Mouse (Mus musculus) cerebellum, adult 9-11 months (tissue): Measurements from ENCODE around the gene Irak3.
"Not testable (repeated sequence)": the region's sequence is repeated elsewhere in the genome, so short reads cannot be mapped to it uniquely, and the experiment has no call there.

Experiments used
- DNase-seq: peaks from one replicate; pipeline ENCODE4 v3.0.0; 2022

The Irak3 gene

DNA sequence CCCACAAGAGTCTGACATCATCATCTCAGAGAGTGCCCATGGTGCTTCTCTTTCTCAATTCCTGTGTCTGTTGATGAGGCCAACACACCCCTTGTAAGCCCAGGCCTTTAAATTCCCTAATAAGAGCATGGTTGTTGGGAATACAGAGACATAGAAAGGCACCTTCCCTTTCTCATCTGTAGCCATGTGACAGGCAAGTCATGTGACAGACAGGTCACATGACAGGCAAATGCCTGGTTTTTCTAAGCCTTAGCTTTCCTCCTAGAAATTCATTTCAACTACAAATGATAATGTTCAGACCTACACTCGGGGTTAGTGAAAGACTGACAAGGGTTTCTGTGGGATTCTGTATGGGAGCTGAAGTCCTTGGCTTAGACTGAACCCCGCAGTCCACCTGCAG, 48.0 kb downstream of the Irak3 start:
- no peak for DNase-seq

DNA sequence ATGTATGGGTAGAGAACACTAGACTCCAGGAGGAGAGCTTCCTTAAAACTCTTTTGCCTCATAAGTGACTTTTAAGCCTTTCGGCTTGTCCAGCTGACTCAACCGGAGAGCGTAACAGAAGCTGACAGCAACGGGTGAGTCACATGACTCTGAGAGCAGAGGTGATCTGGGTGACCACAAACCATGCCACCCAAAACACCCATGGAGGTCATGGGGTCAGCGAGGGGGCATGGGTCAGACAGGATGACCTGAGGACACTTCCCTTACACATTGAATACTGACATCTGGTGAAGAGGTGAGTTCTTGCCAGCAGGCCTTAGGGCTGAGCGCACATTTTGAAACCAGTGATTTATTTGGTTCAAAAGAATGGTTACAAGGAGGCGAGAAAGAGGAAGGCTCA, 50.3 kb downstream of the Irak3 start:
- no peak for DNase-seq

DNA sequence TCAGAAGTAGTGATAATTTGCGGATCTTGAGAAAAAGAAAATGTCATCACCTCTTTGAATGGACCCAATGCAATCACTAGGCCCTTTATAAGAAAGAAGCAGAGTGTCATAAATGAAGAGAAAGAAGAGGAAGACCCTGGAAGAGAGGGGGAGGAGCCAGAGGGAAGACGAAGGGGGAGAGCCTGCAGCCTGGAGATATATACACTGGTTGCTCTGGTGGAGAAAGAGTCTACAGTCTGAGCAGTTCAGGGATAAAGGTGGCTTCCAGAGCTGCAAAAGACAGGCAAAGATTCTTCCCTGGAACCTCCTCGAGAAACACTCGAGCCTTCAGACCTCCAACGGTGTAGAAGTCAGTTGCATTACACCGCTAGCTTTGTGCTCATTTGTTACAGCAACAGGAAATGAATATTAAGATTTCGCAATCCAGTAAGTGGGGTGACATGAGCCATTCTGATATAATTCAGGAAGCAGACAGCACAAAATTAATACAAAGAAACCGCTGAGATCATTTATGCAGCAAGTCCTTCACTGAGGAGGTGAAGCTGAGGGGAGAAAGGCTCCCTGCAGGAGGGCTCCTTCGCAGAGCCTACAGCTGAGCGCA, 60.9 kb downstream of the Irak3 start:
- DNase-seq: no peak

DNA sequence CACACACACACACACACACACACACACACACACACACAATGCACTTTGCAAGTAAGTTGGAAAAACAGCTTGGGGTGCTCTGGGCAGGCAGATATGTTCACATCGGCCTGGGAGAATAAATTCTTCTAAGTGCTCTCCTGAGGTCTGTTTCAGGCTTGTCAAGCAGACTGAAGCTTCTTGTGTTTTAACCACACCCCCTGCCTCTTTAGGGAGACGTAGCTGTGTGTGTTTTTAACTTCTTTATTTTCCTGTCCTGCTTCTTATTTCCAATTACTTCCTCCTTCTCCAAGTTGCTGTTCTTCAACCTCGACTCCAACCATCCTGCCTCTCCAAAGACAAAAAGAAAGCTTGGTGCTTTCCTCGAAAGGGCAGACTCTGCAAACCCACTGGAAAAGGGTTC, 61.7 kb downstream of the Irak3 start:
- DNase-seq: no peak

DNA sequence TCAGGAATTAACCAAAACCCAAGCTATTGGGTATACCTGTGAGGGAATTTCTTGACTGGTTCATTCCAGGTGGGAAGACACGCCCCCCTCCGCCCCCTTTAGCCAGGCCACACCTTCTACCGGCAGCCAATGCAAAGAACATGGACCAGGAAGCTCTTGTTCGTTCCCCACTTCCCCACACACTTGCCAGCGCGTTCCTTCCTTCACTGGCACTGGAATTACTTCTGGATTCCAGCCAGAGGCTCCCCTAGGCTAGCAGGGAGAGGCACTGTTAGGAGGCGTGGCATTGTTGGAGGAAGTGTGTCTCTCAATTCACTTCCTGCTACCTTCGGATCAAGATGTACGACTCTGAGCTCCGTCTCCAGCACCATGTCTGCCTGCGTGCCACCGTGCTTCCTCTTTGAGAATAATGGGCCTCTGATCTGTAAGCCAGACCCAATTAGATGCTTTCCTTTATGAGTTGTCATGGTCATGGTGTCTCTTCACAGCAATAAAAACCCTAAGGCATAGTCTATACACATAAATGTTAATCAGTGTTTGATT, 65.8 kb downstream of the Irak3 start:
- no peak for DNase-seq

DNA sequence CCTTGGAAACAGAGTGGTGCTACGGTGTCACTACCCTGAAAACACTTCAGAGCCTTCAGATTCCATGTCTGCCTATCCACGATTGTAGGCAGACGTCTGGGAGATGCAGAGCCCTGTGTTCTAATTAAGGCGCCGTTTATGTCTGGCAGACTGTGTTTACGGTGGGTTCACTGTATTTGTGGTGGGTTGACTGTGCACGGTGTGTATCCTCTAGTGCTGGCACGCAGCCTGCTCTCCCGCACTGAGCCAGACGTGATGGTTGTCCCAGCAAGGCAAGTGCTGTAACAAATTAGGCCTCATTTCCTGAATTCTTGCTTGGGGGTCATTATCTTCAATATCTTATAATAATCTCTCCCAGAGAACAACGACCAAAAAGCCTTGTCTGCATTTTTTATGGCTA, 68.2 kb downstream of the Irak3 start:
- DNase-seq: no peak

DNA sequence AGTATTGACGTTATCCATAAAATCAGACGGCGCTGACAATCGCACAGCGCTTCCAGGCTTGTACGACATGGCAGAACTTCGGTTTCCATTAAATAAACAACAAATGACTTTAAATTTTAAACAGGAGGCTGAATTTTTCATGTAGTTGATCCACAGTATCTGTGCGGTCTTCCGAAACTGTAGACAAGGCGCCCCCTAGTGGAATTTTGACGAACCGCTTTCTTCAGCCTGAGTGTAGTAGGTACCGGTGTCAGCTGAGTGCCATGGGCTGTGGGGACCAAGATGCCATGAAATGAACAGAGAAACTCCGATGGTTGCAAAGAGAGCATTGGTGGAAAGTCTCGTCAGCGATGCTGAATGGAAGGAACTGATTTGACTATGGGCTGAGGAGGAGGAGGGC, 71.3 kb downstream of the Irak3 start:
- no peak for DNase-seq

DNA sequence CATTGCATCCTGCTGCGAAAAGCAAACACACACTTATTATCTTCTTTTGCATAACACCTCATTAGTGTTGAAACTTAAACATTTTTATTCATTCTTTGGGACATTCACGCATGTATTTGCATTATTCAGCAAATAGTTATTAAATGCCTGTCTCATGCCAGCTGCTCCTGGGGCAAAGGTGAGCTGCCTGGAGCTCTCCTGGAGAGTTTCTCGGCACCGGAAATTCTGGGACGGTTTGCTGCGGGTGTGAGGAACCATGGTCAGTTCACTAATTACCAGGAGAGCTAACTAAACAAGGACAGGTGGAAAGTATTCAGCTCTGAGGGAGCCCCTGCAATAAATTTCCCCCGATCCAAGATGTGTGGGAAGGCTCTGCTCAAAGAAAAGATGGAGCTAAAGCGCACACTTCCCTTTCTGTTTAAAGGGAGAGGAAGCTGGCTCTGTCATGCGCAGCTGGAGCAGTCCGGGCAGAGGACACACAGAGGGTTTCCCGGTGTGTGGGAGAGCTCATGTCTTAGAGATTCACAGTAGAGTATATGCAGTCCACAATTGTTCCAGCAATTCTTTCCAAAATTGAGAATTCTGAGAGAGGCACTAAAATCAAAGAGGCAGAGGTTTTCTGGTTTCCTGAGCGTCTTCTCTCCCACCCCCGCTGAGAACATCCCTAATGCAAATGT, 73.2 kb downstream of the Irak3 start:
- no peak for DNase-seq

DNA sequence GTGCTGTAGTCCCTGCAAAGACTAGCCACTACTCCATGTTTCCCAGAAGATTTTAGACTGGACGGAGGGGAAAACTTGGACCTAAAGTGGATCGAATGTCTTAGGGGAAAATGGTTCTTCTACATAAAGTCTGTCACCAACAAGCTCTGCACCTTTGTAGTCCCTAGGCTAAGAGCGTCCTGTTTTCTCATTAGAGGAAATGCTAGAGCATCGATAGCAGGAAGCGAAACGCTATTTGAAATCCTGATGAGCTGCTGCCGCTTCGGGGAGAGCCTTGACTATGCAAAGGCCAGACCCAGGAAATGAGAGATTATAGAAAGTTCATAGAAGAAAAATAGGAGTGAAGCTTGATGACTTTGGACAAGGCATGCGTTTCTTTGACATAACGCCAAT, 76.5 kb downstream of the Irak3 start:
- no peak for DNase-seq

DNA sequence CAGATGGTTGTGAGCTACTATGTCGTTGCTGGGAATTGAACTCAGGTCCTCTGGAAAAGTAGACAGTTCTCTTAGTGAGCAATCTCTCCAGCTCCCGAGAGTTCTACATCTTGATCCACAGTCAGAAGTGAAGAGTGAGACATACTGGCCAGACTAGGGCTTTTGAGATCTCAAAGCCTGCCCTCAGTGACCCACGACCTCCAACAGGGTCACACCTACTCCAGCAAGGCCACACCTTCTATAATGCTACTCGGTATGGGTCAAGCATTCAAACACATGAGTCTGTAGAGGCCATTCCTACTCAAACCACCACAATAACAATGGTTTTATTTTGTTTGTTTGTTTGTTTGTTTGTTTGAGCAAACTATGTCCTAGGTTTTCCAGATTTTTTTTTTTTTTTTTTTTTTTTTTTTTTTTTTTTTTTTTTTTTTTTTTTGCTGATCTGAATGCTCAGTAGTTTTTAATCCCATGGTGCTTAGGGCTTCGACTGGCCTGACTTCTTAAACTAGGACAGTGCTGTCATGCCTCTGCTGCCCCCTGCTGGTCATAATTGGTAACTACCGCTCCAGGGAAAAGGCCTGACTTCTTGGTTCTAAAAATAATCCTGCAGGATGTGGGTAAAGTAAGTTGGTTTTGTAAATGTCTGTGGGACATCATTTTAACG, 77.0 kb downstream of the Irak3 start:
- DNase-seq: peak; percentile 60

DNA sequence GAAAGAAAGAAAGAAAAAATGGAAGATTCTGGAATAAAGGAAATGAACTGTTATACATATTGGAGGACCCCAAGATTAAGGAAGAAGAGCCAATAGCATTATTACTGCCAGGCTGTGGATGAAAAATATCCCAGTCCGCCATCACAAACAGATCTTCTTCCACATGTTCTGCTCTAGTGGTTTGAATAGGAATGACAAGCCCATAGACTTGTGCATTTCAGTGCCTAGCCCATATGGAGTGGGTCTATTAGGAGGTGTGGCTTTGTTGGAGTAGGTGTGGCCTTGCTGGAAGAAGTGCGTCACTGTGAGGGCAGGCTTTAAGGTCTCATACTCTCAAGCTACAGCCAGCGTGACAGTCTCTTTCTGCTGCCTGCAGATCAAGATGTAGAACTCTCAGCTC, 78.2 kb downstream of the Irak3 start:
- DNase-seq: no peak

DNA sequence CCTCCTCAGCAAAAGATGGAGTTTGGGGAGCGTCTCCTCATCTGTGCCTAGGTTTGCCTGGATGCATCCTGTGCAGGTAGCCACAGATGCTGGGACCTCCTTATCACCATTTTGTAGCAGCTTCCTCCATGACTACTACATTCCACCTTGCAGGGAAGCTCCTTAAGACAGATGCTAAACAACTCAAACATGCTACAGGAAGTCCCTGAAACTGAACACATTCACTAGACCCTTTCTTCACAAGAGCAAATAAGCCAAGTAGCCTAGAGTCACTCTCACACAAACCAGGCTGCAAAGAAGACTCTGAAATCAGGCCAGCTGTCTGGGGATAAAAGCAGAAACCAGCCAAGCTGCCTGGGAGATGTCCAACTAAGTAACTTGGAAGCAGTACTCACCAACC, 86.7 kb downstream of the Irak3 start:
- DNase-seq: no peak

DNA sequence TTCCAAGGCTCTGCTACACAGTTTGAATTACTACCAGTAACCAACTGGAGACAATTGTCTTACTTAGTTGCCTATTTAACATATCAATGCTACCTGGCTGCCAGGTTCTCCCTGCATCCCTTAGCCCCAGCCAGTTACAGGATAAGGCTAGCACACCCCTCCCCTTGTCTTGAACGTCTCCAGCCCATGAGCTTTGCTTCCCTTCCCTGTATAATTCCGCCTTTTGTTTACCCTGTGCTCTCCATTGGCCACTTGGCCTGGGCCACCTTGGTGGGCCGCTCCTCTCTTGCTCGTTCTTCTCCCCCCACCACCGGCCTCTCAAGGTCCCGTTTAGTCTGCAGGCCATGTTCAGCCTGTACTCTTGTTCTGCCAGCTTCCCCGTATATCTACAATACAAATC, 87.4 kb downstream of the Irak3 start:
- DNase-seq: no peak

DNA sequence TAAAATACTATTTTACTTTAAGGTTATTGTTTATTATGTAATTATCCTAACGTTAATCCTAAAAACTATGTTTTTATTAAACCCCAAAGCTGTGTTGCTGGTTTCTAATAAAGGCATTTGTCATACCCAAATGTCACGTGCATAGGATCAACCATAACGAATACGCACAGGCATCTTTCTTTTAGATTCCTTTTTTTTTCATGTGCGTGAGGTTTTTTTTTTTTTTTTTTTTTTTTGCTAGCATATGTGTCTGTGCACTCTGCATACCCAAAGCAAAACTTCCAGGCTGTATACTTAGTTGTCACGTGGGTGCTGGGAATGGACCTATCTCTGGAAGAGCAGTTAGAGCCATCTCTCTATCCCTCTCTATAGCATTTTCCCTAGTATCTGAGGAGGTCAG, 88.0 kb downstream of the Irak3 start:
- no peak for DNase-seq

DNA sequence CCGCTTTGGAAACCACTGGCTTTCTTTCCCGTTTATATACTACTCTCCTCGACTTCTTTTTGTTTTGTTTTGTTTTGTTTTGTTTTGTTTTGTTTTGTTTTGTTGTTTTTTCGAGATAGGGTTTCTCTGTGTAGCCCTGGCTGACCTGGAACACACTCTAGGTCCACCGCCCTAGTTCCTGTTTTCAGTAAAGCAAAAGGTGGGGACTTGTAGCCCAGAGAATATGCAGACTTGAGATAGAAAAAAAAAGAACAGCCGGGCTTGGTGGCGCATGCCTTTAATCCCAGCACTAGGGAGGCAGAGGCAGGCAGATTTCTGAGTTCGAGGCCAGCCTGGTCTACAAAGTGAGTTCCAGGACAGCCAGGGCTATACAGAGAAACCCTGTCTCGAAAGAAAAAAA, 88.4 kb downstream of the Irak3 start:
- not testable (repeated sequence) for DNase-seq

DNA sequence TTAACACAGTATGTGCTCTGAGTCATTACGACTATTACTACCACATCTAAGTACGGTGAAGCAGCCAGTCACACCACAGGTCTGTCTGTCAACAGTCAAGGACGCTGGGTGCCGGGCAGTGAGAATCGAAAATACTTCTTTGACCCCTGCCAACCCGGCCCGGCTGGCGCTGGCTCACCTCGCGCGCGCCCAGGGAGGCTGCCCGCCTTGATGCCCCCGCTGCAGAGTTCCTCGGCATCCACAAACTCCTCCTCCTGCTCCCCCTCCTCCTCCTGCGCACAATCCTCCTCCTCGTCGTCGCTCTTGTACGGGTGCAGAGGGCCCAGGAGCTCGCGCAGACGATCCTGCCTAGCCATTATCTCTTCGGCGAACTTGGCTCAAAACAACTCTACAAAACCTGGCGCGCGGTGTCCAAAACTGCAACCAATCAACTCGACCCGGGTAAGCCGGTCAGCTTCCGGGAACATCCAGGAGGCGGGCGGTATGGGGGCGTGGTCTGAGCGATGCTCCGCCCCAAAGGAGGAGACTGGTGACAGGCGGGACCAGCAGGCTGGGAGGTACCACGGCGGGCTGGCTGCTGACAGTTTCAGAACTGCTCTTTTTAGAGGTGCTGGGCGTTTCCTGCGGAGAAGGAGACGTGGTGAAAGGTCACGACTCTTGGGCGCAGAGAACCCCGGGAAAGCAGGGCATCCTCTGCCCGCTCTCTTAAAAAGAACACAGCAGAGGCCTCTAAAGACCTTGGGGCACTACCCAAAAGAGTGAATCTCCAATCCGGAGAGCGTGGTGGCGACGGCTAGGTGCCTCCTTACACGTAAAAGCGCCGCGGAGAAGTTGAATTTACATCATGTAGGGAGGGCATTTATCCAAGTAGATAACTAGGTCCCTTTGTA, 89.2 kb downstream of the Irak3 start, which contains the start of gene Helb:
Gene Helb (minus strand): TSS at position 481 of the 890 bp plus-strand sequence.
- peak; percentile 95 for DNase-seq

DNA sequence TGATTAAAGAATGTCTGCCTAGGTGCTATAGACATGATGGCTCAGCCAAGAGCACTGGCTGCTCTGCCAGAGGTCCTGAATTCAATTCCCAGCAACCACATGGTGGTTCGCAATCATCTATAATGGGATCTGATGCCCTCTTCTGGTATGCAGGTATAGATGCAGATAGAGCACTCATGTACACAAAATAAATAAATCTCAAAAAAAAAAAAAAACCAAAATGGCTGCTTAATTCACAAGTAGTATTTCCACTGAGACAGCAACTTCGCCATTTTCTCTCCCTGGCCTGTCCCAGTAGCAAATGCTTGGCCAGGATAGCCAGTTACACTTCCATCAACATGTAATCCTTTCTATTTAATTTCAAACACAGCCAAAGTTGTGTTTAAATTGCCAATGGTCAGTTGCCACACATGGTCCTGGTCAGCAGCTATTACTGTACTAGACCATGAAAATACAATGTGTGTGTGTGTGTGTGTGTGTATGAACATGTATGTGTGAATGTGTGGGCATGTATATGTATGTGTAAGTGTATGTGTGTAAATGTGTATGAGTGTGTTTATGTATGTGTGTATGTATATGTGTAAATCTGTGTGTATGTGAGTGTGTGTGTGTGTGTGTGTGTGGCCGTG, 90.1 kb downstream of the Irak3 start:
- no peak for DNase-seq

DNA sequence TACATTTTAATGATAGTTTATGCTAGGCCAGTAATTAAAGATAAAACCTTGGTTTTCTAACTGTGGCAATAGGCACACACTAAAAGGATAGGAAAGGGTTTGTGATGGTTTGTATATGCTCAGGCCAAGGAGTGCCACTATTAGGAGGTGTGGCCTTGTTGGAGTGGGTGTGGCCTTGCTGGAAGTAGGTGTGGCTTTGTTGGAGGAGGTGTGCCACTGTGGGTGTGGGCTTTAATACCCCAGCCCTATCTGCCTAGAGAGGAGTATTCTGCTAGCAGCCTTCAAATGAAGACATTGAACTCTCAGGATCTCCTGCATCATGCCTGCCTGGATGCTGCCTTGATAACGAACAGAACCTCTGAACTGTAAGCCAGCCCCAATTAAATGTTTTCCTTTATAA, 101.1 kb downstream of the Irak3 start:
- no peak for DNase-seq

DNA sequence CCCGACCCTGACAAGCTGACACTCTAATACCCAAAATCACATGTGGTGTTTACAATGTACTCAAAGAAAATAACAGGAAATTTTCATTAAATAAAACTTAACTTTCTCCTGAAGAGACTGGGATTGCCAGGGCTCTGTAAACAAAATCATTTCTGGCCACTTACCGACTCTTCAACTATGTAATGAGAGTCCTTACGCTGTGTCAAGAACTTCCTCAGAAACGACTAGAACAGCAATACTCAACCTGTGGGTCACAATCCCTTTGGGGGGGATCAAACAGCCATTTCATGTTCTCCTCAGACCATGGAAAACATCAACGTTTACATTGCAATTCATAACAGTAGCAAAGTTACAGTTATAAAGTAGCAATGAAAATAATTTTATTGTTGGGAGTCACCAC, 104.4 kb downstream of the Irak3 start:
- DNase-seq: no peak

DNA sequence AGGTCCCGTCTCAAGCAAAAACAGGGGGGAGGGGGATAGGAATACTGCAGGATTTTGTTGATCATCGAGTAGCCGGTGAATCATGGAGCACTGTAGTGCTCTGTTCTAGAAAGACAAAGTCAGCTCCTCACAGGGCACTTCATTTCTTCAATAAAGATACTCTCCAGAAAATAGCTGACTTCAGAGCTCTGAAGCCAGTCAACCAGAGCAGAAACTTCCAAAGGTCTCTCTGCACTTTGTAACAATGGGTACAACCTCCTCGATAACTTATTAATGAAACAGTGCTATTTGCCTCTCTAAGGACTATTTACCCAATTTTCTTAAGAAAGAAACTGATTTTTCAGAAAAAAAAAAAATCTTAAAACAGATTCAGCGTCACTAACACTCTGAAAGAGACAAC, 106.2 kb downstream of the Irak3 start:
- DNase-seq: no peak

DNA sequence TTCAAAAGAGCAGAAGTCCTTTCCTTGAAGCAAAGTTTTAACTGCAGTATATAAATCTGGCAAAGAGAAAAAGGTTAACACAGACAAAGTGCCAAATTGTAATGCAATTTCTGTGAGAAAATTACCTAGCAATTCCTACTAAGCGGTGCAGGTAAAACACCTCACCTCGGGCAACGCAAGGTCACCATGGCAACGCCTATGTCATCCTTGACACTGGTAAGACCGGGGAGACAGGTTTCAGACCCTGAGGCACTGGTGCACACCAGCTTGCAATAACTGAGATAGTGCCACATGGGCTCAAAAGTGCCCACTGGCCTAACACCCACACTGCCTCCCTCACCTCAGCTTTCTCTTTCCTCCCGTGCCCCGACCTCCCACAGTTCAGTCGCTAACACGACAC, 106.8 kb downstream of the Irak3 start:
- no peak for DNase-seq

DNA sequence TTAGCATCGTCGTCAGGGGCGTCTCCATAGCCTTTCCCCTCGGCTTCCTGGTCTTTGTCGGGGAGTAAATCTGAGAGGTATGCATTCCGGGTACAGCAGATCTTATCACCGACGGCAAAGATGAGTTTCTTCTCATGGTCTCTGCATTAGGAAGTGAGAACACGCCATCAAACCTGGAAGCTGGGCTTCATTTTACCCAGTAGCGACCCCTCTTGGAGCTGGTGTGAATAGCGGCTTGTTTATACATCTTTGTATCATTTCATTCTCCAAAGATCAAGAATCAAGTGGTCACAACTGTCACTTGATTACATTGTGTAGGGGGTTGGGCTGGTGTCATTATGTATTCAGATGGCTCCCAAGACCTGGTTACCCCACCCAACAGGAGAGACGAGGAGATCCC, 109.4 kb downstream of the Irak3 start:
- no peak for DNase-seq
